Mouse (Mus musculus) intestine, postnatal 0 days (tissue): ENCODE results near the gene Ublcp1. TPM values are rescaled to one million over a fixed set of nuclear protein-coding genes. Genes with fewer than 3 reads are reported as not detected.

Experiments
- ATAC-seq: fragments of 200-750 bp; cut with Nextera tagmentation; 2 replicates; pipeline ENCODE4 v1.8.0; 2017; ENCODE audit warnings: mild to moderate bottlenecking, moderate TSS enrichment, moderate library complexity
- H3K27ac ChIP-seq: fragments of 300-500 bp; sonication (generic); 2 replicates; pipeline ENCODE4 v1.5.1; 2014; ENCODE audit warnings: mild to moderate bottlenecking, low read depth, low read length, moderate library complexity
- H3K27me3 ChIP-seq: fragments of 300-500 bp; sonication (generic); replicated peaks from 2 replicates; pipeline ENCODE4 v1.6.1; 2014; ENCODE audit warnings: low read length, mixed read lengths; ENCODE audit not compliant: control insufficient read depth, insufficient read depth
- H3K36me3 ChIP-seq: fragments of 300-500 bp; sonication (generic); 2 replicates; pipeline ENCODE4 v1.6.1; 2014; ENCODE audit warnings: mild to moderate bottlenecking, moderate library complexity; ENCODE audit not compliant: control insufficient read depth, insufficient read depth
- H3K4me1 ChIP-seq: fragments of 300-500 bp; sonication (generic); replicated peaks from 2 replicates; pipeline ENCODE4 v1.6.1; 2014; ENCODE audit warnings: antibody characterized with exemption, low read length, mixed read lengths; ENCODE audit not compliant: control insufficient read depth, insufficient read depth
- H3K4me2 ChIP-seq: fragments of 300-500 bp; sonication (generic); replicated peaks from 2 replicates; pipeline ENCODE4 v1.6.1; 2014; ENCODE audit warnings: low read depth, mild to moderate bottlenecking, moderate library complexity
- H3K4me3 ChIP-seq: fragments of 300-500 bp; sonication (generic); 2 replicates; pipeline ENCODE4 v1.5.1; 2014; ENCODE audit warnings: low read depth, low read length
- H3K9ac ChIP-seq: fragments of 300-500 bp; sonication (generic); 2 replicates; pipeline ENCODE4 v1.6.1; 2014; ENCODE audit warnings: mild to moderate bottlenecking, low read depth, low read length
- H3K9me3 ChIP-seq: fragments of 300-500 bp; sonication (generic); 2 replicates; pipeline ENCODE4 v1.6.1; 2016; ENCODE audit warnings: mixed run types; ENCODE audit not compliant: control insufficient read depth
- CTCF ChIP-seq: sonication (generic); IDR thresholded peaks from 2 replicates; pipeline ENCODE4 v1.5.1; 2016; ENCODE audit warnings: low read depth, mild to moderate bottlenecking, control low read depth, antibody characterized with exemption, moderate library complexity
- WGBS: fragments of 180-500 bp; shearing (Covaris S2); extraction: QIAGEN DNeasy Blood & Tissue Kit; methylation state at CpG from one replicate; pipeline ENCODE4 v1.1.7; 2014; 5-methylcytosine and 5-hydroxymethylcytosine counted together
- microRNA-seq: library from miRNA; unstranded; fragments of <30 nt; microRNA quantifications from one replicate; pipeline ENCODE4, GENCODE M21; 2016
- polyA plus RNA-seq: library from polyadenylated mRNA; unstranded; fragments of >200 nt; fragmentation: Nextera tagmentation; extraction: Ambion mirVana; gene quantifications from 2 replicates; pipeline ENCODE4 v1.2.1, GENCODE M21; 2015

Gene Ublcp1
- polyA plus RNA-seq, 1 experiment from 2014 or later, result 43.4 TPM

- Histone ChIP-seq H3K9me3 (no peaks in the 10 kb centered on the region), H3K4me2 (no peak overlapping the region), H3K9ac (no peak overlapping the region), H3K27ac (no peak overlapping the region), H3K36me3 (no peaks in the 10 kb centered on the region), H3K27me3 (no peaks in the 10 kb centered on the region), H3K4me1 (no peaks in the 10 kb centered on the region), H3K4me3 (no peak overlapping the region)
- ATAC-seq, result no peak
- WGBS, result 86% methylated on average over 4 of the region's 4 CpGs
- no peak for TF ChIP-seq CTCF
Observed at GRCm38 (mm10) chr11:44405113-44405512, 65.2 kb downstream of the Ublcp1 start.

Small RNA genes lying within 50 kb of the gene (microRNA-seq; reads per million reads assigned to microRNA genes)
- not detected for gene Gm22121

Other genes starting within 250 kb of the Ublcp1 start
- gene Il12b, start 70.4 kb downstream of the Ublcp1 start, polyA plus RNA-seq, result not detected in 2 replicates
- gene Rnf145, start 48.5 kb upstream of the Ublcp1 start, polyA plus RNA-seq, result 22.8 and 28.2 TPM in 2 replicates
- 4.0 and 4.3 TPM in 2 replicates for gene Ebf1, start 146.8 kb upstream of the Ublcp1 start, polyA plus RNA-seq